Mouse (Mus musculus) testis, adult 2 months (tissue): ENCODE data around the gene Dennd6b.

Source experiments
- CTCF ChIP-seq: fragments of 200-500 bp; IDR thresholded peaks from 2 replicates; pipeline ENCODE4 v1.5.1; 2012; ENCODE audit warnings: low read depth, mild to moderate bottlenecking, inconsistent platforms, low read length, moderate library complexity; ENCODE audit not compliant: control insufficient read depth, insufficient read depth, insufficient replicate concordance
- POLR2A ChIP-seq: fragments of 200-500 bp; IDR thresholded peaks from 2 replicates; pipeline ENCODE4 v1.6.1; 2012; ENCODE audit warnings: low read depth, mild to moderate bottlenecking, inconsistent platforms, low read length, moderate library complexity; ENCODE audit not compliant: control insufficient read depth

DNA sequence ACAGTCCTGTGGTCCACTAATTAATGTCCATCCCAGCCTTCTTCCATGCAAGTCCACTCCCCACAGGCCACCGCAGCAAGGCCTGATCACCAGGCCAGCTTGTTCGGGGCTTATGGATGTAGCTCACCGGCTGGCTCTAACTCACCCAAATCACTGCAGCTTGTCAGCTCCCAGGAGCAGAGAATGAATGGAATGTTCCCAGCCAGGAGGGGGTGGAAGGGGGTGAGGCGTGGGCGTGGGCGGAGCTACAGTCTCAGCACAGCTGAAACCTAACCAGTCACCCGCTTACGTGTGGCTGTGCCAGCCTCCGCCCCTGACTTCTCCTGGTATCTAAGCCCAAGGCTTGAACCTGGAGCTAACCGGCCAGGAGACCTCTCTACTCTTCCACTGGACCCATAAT, 26.9 kb downstream of the Dennd6b start:
- TF ChIP-seq CTCF (no peak), POLR2A (no peak)
